Mouse (Mus musculus): ENCODE measurements around the gene Ltbp1. TPM values are rescaled to one million over a fixed set of nuclear protein-coding genes. Genes with fewer than 3 reads are reported as not detected.

Ltbp1 gene
- polyA plus RNA-seq, 1 experiment from 2014 or later, result 53.9 TPM

GRCm38 (mm10) chr17:75151800-75152199 is 146.4 kb downstream of the Ltbp1 start:
- no peak overlapping the region for H3K4me2 ChIP-seq (ENCODE audit: low read depth, low read length)
- no peak overlapping the region for H3K27ac ChIP-seq (replicated peaks; ENCODE audit: low read depth, low read length)
- DNase-seq (ENCODE audit: low spot score) (no peak), ATAC-seq (ENCODE audit: low read depth) (no peak)
- H3K9me3 ChIP-seq (ENCODE audit: control insufficient read depth, low read length), result no peaks in the 10 kb centered on the region
- H3K27me3 ChIP-seq (replicated peaks; ENCODE audit: control insufficient read depth, insufficient read depth, low read length), result no peaks in the 10 kb centered on the region
- WGBS, result 78% methylated on average over 9 of the region's 9 CpGs
- H3K36me3 ChIP-seq (ENCODE audit: control insufficient read depth, insufficient read depth, low read length), result no peaks in the 10 kb centered on the region
- H3K4me1 ChIP-seq (ENCODE audit: control insufficient read depth, insufficient read depth, low read length), result no peaks in the 10 kb centered on the region
- no peak overlapping the region for H3K9ac ChIP-seq (ENCODE audit: low read depth, low read length)
- no peak overlapping the region for H3K4me3 ChIP-seq (ENCODE audit: low read depth, low read length)

- ATAC-seq (ENCODE audit: low read depth), result no peak
- Histone ChIP-seq H3K9me3 (ENCODE audit: control insufficient read depth, low read length) (no peaks in the 10 kb centered on the region), H3K27ac (replicated peaks; ENCODE audit: low read depth, low read length) (no peak overlapping the region), H3K4me2 (ENCODE audit: low read depth, low read length) (no peak overlapping the region), H3K36me3 (ENCODE audit: control insufficient read depth, insufficient read depth, low read length) (no peaks in the 10 kb centered on the region), H3K4me1 (ENCODE audit: control insufficient read depth, insufficient read depth, low read length) (0 out of 2 replicates have a peak, but pooled peaks cover 2% of the 10 kb centered on the region), H3K4me3 (ENCODE audit: low read depth, low read length) (no peak overlapping the region), H3K27me3 (replicated peaks; ENCODE audit: control insufficient read depth, insufficient read depth, low read length) (no peaks in the 10 kb centered on the region), H3K9ac (ENCODE audit: low read depth, low read length) (no peak overlapping the region)
- 60% methylated on average over 6 of the region's 6 CpGs for WGBS
- no peak for DNase-seq (ENCODE audit: low spot score)
Observed at GRCm38 (mm10) chr17:75153088-75153487, 147.7 kb downstream of the Ltbp1 start.

- 0 out of 2 replicates have a peak, but pooled peaks cover 2% of the 10 kb centered on the region for H3K4me1 ChIP-seq (ENCODE audit: control insufficient read depth, insufficient read depth, low read length)
- H3K9ac ChIP-seq (ENCODE audit: low read depth, low read length), result no peak overlapping the region
- no peaks in the 10 kb centered on the region for H3K36me3 ChIP-seq (ENCODE audit: control insufficient read depth, insufficient read depth, low read length)
- no peaks in the 10 kb centered on the region for H3K27me3 ChIP-seq (replicated peaks; ENCODE audit: control insufficient read depth, insufficient read depth, low read length)
- no peak overlapping the region for H3K4me3 ChIP-seq (ENCODE audit: low read depth, low read length)
- DNase-seq (ENCODE audit: low spot score) (no peak), ATAC-seq (ENCODE audit: low read depth) (no peak)
- H3K4me2 ChIP-seq (ENCODE audit: low read depth, low read length), result no peak overlapping the region
- H3K27ac ChIP-seq (replicated peaks; ENCODE audit: low read depth, low read length), result no peak overlapping the region
- no peaks in the 10 kb centered on the region for H3K9me3 ChIP-seq (ENCODE audit: control insufficient read depth, low read length)
- 77% methylated on average over 6 of the region's 6 CpGs for WGBS
Observed at GRCm38 (mm10) chr17:75158385-75158784, 153.0 kb downstream of the Ltbp1 start.

- WGBS, result 90% methylated on average over 8 of the region's 8 CpGs
Observed at GRCm38 (mm10) chr17:75159066-75159787, 153.9 kb downstream of the Ltbp1 start.

GRCm38 (mm10) chr17:75161062-75161461 is 155.7 kb downstream of the Ltbp1 start:
- Histone ChIP-seq H3K27ac (replicated peaks; ENCODE audit: low read depth, low read length) (no peak overlapping the region), H3K9me3 (ENCODE audit: control insufficient read depth, low read length) (no peaks in the 10 kb centered on the region), H3K27me3 (replicated peaks; ENCODE audit: control insufficient read depth, insufficient read depth, low read length) (no peaks in the 10 kb centered on the region), H3K36me3 (ENCODE audit: control insufficient read depth, insufficient read depth, low read length) (no peaks in the 10 kb centered on the region), H3K4me3 (ENCODE audit: low read depth, low read length) (no peak overlapping the region), H3K4me1 (ENCODE audit: control insufficient read depth, insufficient read depth, low read length) (0 out of 2 replicates have a peak, but pooled peaks cover 2% of the 10 kb centered on the region), H3K9ac (ENCODE audit: low read depth, low read length) (no peak overlapping the region), H3K4me2 (ENCODE audit: low read depth, low read length) (no peak overlapping the region)
- no peak for ATAC-seq (ENCODE audit: low read depth)
- DNase-seq (ENCODE audit: low spot score), result no peak
- 75% methylated on average over 10 of the region's 10 CpGs for WGBS

More at GRCm38 (mm10) chr17:75159066-75159787, 153.9 kb downstream of the Ltbp1 start:
- H3K9me3 ChIP-seq (ENCODE audit: control insufficient read depth, low read length), result no peaks in the 10 kb centered on the region
- ATAC-seq (ENCODE audit: low read depth) (no peak), DNase-seq (ENCODE audit: low spot score) (no peak)
- H3K36me3 ChIP-seq (ENCODE audit: control insufficient read depth, insufficient read depth, low read length), result no peaks in the 10 kb centered on the region
- 0 out of 2 replicates have a peak, but pooled peaks cover 2% of the 10 kb centered on the region for H3K4me1 ChIP-seq (ENCODE audit: control insufficient read depth, insufficient read depth, low read length)
- H3K27ac ChIP-seq (replicated peaks; ENCODE audit: low read depth, low read length), result no peak overlapping the region
- H3K9ac ChIP-seq (ENCODE audit: low read depth, low read length), result no peak overlapping the region
- no peaks in the 10 kb centered on the region for H3K27me3 ChIP-seq (replicated peaks; ENCODE audit: control insufficient read depth, insufficient read depth, low read length)
- H3K4me2 ChIP-seq (ENCODE audit: low read depth, low read length), result no peak overlapping the region
- H3K4me3 ChIP-seq (ENCODE audit: low read depth, low read length), result no peak overlapping the region

GRCm38 (mm10) chr17:75161931-75162330 is 156.6 kb downstream of the Ltbp1 start:
- no peak overlapping the region for H3K4me3 ChIP-seq (ENCODE audit: low read depth, low read length)
- no peak overlapping the region for H3K9ac ChIP-seq (ENCODE audit: low read depth, low read length)
- no peak overlapping the region for H3K27ac ChIP-seq (replicated peaks; ENCODE audit: low read depth, low read length)
- no peak for DNase-seq (ENCODE audit: low spot score)
- no peaks in the 10 kb centered on the region for H3K27me3 ChIP-seq (replicated peaks; ENCODE audit: control insufficient read depth, insufficient read depth, low read length)
- no peak overlapping the region for H3K4me2 ChIP-seq (ENCODE audit: low read depth, low read length)
- WGBS, result 38% methylated on average over 4 of the region's 4 CpGs
- no peaks in the 10 kb centered on the region for H3K36me3 ChIP-seq (ENCODE audit: control insufficient read depth, insufficient read depth, low read length)
- H3K4me1 ChIP-seq (ENCODE audit: control insufficient read depth, insufficient read depth, low read length), result 0 out of 2 replicates have a peak, but pooled peaks cover 2% of the 10 kb centered on the region
- no peaks in the 10 kb centered on the region for H3K9me3 ChIP-seq (ENCODE audit: control insufficient read depth, low read length)
- ATAC-seq (ENCODE audit: low read depth), result 0 out of 2 replicates have a peak, but pooled peaks have one; percentile 33

GRCm38 (mm10) chr17:75164566-75164965 is 159.2 kb downstream of the Ltbp1 start:
- H3K4me3 ChIP-seq (ENCODE audit: low read depth, low read length), result no peak overlapping the region

GRCm38 (mm10) chr17:75168572-75169200 is 163.3 kb downstream of the Ltbp1 start:
- H3K27me3 ChIP-seq (replicated peaks; ENCODE audit: control insufficient read depth, insufficient read depth, low read length), result no peaks in the 10 kb centered on the region
- H3K9ac ChIP-seq (ENCODE audit: low read depth, low read length), result no peak overlapping the region
- DNase-seq (ENCODE audit: low spot score), result no peak
- no peak overlapping the region for H3K4me3 ChIP-seq (ENCODE audit: low read depth, low read length)
- no peak overlapping the region for H3K27ac ChIP-seq (replicated peaks; ENCODE audit: low read depth, low read length)
- ATAC-seq (ENCODE audit: low read depth), result no peak
- peaks cover 4% of the 10 kb centered on the region; the same call in 1 of the 2 replicates for H3K4me1 ChIP-seq (ENCODE audit: control insufficient read depth, insufficient read depth, low read length)
- no peak overlapping the region for H3K4me2 ChIP-seq (ENCODE audit: low read depth, low read length)
- WGBS, result 82% methylated on average over 3 of the region's 3 CpGs
- H3K36me3 ChIP-seq (ENCODE audit: control insufficient read depth, insufficient read depth, low read length), result no peaks in the 10 kb centered on the region
- no peaks in the 10 kb centered on the region for H3K9me3 ChIP-seq (ENCODE audit: control insufficient read depth, low read length)

More at GRCm38 (mm10) chr17:75164566-75164965, 159.2 kb downstream of the Ltbp1 start:
- ATAC-seq (ENCODE audit: low read depth), result no peak
- no peaks in the 10 kb centered on the region for H3K9me3 ChIP-seq (ENCODE audit: control insufficient read depth, low read length)
- no peaks in the 10 kb centered on the region for H3K27me3 ChIP-seq (replicated peaks; ENCODE audit: control insufficient read depth, insufficient read depth, low read length)
- 64% methylated on average over 5 of the region's 5 CpGs for WGBS
- H3K36me3 ChIP-seq (ENCODE audit: control insufficient read depth, insufficient read depth, low read length), result no peaks in the 10 kb centered on the region
- no peak overlapping the region for H3K9ac ChIP-seq (ENCODE audit: low read depth, low read length)
- no peak overlapping the region for H3K4me2 ChIP-seq (ENCODE audit: low read depth, low read length)
- H3K27ac ChIP-seq (replicated peaks; ENCODE audit: low read depth, low read length), result no peak overlapping the region
- H3K4me1 ChIP-seq (ENCODE audit: control insufficient read depth, insufficient read depth, low read length), result no peaks in the 10 kb centered on the region
- DNase-seq (ENCODE audit: low spot score), result no peak

Measured in embryonic facial prominence, embryonic 14.5 days (tissue).